Mouse (Mus musculus) CD4-positive helper T cell, adult 2 months (primary cell): ENCODE results near the gene Jund.
A peak's percentile ranks its signal among the peaks of the same experiment; 100 is the strongest.

Source experiments
- DNase-seq: peaks from one replicate; pipeline ENCODE4 v3.0.0-alpha.2; 2012; ENCODE audit warnings: low read depth, missing footprints, low spot score

Jund gene

DNA sequence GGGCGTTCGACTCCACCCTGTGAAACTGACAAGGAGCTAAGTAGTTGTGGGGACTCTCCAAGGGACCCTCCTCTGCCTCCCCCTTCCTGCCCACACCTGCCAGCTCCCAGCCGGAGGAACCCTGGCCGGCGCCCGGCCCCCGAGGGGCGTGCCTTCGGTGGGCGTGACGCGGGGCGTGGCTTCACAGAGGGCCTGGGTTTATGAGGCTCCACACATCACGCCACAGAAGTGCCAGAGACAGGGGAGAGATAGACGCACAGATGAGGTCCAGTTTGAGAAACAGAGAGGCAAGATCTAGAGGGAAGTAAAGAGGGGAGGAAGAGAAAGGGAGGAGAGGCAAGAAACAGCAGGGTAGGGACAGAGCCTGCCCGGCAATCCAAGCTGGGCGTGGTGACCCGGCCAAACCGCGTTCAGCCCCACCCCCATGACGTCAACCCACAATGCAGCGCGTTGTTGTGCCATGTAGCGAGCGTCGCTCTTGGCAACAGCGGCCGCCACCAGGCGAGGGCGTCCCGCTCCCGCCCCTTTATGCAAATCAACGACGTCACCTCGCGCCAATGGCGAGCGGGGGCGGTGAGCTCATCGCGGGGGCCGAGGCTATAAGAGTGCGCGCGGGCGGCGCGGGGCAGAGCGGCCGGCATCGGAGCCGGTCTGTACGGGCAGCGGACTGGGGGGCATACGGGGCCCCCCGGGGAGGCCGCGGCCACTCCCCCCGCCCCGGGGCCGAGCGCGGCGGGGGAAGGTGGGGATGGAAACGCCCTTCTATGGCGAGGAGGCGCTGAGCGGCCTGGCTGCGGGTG is at the start of gene Jund:
Jund (plus strand) TSS at position 640 of the 800 bp plus-strand sequence.
- peak; percentile 99 for DNase-seq

GRCm38 (mm10) chr8:70649324-70649723 is 49.4 kb upstream of the Jund start:
- no peak for DNase-seq

GRCm38 (mm10) chr8:70650351-70650750 is 48.4 kb upstream of the Jund start:
- no peak for DNase-seq

- DNase-seq, result peak; percentile 74
Measured at GRCm38 (mm10) chr8:70653226-70653625, 45.5 kb upstream of the Jund start.

DNA sequence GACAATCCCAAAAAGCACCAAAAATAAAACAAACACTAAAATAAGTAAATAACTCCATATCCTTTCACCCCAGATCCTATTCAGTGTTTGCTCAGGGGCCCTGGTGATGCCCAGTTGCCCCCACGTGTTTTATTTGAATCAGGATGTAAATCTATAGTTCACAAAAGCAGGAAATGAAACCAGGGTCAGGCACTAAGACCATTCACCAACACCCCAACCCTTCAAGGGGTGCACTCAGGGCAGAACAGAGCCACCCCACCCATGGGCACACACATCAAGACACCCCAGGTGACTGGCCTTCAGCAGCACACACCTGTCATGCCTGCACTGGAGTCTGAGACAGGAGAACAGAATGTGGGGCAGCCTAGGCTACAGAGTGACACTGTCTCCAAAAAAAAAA is 44.6 kb upstream of the Jund start:
- no peak for DNase-seq

DNA sequence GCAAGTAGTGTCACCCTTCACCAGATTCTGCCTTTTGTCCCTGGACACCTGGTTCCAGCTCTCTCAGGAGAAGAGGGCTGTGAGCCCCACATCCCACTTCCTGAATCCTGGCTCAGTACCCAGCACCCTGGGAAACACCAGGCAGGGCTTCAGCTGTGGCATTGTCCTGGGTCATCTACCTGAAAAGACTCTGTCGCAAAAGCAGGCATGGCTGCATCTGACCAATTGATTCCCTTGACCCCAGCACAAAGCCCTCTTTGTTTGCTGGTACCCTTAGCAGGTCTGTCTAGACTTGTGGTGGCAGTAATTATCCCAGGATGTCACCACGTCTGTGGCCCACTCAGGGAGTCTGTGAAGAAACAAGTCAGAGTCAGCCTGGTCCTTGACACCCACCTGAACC is 43.3 kb upstream of the Jund start:
- no peak for DNase-seq

DNA sequence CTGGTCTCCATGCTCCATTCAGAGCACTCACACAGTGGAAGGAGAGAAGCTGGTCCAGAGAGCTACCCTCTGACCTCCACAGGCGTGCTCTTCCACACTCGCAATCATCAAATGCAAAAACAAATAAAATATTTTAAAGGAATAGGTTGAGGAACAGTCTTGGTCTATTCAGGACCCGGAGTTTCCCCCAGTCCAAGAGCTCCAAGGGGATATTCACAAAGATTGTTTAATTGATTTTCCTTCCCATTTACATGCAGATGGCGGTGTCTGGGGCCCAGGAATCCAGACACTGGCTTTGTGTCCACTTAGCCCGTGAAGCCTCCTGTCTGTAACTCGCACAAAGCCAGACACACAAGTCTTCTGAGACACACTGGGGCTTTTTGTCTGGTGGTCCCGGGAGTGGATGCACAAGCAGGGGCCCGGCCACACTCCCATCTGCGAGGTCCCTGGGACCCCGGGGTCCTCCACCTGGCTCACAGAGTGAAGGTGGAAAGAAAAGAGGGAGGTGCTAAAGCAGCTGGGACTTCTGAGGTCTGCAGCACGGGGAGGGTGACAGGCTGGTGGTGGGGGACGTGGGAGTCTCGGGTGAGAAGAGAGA is 42.5 kb upstream of the Jund start:
- DNase-seq, result no peak

- no peak for DNase-seq
Measured at GRCm38 (mm10) chr8:70657214-70657613, 41.5 kb upstream of the Jund start.

- DNase-seq, result no peak
Measured at GRCm38 (mm10) chr8:70657739-70658138, 41.0 kb upstream of the Jund start.

DNA sequence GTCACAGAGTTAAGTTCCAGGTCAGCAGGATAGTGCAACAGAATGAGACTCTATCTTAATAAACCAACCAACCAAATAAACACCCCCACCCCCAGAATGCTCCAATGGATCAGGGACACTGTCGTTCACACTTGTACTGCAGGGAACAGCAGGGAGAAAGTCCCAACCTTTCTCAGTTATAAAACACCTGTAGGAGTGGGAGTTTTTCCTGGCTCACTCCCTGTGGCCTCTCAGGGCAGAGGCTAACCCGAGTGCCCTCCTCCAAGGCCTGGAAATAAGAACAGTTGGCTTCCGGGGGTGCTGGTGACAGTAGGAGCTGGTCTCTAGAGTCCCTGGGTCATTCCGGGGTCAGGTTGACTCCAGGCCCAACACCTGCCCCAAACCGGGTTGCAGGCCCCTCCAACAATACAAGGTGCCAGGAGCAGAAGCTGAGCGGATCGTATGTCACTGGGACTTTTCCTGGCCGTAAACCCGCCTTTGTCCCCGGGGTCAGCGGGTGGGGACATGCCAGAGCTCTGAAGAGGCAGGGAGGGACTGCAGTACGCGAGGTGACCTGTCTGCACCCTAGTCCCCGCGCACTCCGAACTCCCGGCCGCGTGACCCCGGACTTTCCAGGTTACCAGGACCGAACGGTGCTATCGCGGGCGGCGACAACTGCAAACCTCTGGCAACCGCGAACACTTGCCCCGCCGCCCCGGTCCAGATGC is 39.7 kb upstream of the Jund start:
- DNase-seq, result no peak

DNA sequence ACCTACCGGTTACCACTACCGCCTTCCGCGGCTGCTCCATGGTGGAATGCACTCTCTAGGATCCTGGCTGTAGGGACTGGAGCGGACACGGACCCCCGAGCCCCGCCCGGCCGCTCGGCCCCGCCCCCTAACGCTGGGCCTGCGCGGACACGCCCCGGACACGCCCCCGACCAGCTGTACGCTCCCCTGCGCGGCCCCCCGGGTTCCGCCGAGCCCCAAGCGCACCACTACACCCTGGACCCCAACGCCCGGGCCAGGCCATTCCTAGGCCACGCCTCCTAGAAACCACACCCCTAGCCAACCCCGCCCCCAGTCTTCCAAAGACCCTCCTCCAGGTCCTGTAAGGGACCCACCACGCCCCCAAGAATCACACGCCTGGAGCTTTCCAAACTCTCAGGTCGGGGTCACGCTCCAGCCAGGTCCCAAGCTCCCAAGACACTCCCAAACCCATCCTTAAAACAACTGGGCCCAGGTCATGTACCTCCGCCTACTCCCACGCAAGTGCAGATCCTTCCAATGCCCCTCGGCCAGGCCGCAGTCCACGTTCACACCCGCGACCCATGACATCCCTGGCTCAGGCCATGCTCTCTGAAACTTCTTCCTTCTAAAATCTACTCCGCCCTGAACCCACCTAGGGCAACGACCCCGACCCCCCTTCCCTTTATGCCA is 39.0 kb upstream of the Jund start:
- DNase-seq, result peak; percentile 78

- peak; percentile 63 for DNase-seq
Measured at GRCm38 (mm10) chr8:70660273-70660725, 38.5 kb upstream of the Jund start, which contains the start of gene Pgpep1. Pgpep1 (minus strand) TSS chr8:70660388.

GRCm38 (mm10) chr8:70663691-70664090 is 35.1 kb upstream of the Jund start:
- no peak for DNase-seq

- DNase-seq, result no peak
Measured at GRCm38 (mm10) chr8:70664631-70665030, 34.1 kb upstream of the Jund start.

DNA sequence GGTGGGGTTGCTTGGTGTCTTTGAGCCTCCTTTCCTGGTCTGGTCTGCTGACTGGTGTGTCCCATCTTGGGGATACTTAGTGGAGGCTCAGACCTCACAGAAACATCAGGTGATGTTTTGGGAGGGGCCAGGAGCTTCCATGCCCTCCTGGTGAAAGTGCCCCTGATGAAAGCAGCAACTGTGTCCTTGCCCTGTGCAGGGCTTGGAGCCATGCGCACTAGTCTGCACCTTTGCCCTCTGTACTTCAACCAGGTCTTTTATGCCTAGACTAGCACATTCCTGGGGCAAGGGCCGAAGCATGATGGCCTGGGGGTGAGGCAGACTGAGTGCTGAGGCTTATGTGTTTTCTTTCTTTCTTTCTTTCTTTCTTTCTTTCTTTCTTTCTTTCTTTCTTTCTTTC is 33.1 kb upstream of the Jund start:
- DNase-seq, result no peak

DNA sequence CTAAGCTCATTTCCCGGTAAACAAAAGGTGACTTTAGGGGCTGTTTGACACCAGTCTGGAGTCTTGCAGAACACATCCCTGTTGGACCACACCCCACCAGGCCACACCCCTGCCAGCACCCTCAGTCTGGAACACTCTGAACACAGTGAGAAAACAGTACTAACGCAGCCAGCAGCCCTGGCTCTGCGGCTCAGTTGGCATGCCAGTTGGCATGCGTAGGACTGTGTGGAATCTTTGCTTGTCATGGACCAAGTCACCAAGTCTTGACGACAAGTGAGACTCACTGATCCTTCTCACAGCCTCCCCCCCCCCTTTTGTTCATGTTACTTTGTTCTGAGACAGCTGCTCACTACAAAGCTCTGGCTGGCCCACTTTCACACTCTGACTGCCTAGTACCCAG is 31.7 kb upstream of the Jund start:
- no peak for DNase-seq

DNA sequence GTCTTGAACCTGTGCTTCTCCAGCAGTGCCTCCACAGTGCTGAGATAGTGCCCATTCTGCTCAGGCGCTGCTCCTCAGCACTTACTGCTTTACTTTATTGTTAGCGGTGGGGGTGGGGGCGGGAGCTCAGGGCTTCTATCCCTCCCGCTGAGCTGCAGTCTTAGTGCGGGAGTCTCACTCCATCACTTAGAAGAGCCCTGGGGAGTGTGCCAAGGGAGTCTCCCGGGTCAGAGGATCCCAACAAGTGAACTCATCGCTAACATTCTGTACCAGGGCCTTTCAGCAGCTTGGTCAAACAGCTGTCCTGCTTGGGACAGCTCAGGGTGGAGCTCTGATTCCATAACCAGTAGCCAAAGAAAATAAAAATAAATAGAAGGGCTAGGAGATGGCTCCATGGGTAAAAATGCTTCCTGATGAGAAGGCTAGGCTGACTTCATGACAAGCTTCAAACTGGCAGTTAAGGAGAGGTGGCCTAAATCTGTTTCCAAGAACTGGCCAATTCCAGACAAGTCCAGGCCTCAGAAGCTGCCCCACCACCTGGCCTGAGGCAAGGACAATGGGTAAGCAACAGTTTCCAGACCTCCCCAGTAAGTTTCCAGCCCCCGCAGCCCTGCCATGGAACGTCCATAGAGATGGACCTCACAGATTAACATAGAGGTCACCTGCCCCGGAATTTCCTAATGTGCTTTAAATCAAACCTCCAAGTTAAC is 27.0 kb upstream of the Jund start:
- no peak for DNase-seq

DNA sequence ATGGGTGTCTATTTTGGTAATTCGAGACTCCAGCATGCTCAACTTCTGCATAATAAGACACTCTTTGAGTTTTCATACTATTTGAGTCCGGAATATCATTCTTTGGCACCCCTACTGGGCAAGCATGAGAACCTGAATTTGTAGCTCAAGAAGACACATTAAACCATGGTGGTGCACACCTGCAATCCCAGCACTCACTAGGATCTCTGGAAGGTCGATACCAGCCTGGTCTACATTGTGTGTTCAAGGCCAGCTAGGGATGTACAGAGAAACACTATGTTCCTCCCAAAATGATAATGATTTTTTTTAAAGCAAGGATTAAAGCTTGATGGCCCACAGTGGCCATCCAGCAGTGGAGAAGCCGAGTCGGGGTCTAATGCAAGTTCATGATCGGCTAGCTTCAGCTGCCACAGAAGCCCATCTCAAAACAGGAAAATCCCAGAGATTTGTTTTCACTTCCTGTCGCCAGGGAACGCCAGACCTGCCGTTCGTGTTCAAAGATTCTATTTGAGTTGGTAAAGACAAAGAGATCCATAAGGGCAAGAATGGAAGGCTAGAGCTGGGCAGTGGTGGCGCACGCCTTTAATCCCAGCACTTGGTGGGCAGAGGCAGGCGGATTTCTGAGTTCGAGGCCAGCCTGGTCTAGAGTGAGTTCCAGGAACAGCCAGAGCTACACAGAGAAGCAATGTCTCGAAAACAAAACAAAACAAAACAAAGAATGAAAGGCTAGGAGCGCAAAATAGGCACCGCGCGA is 26.2 kb upstream of the Jund start:
- no peak for DNase-seq

- peak; percentile 100 for DNase-seq
Measured at GRCm38 (mm10) chr8:70673079-70673856, 25.5 kb upstream of the Jund start, which contains the start of gene Lsm4. Lsm4 (plus strand) TSS chr8:70673248.

GRCm38 (mm10) chr8:70674109-70674508 is 24.6 kb upstream of the Jund start:
- DNase-seq, result no peak
